Mouse (Mus musculus) layer of hippocampus, adult 18-20 months (tissue): Measurements from ENCODE around the gene Cbfa2t3. TPM values are rescaled to one million over a fixed set of nuclear protein-coding genes. Genes with fewer than 3 reads are reported as not detected.

Experiments
- DNase-seq, 2 experiments: peaks; one replicate each; pipeline ENCODE4 v3.0.0; 2022; ENCODE audit warnings: low spot score in 2 of 2
- total RNA-seq, 2 experiments: library from RNA; stranded (reverse); gene quantifications; 2 replicates each; pipeline ENCODE4 v1.2.3; 2021

Cbfa2t3 gene
- total RNA-seq, 2 experiments from 2014 or later = 46.3 to 52.5 TPM

DNA sequence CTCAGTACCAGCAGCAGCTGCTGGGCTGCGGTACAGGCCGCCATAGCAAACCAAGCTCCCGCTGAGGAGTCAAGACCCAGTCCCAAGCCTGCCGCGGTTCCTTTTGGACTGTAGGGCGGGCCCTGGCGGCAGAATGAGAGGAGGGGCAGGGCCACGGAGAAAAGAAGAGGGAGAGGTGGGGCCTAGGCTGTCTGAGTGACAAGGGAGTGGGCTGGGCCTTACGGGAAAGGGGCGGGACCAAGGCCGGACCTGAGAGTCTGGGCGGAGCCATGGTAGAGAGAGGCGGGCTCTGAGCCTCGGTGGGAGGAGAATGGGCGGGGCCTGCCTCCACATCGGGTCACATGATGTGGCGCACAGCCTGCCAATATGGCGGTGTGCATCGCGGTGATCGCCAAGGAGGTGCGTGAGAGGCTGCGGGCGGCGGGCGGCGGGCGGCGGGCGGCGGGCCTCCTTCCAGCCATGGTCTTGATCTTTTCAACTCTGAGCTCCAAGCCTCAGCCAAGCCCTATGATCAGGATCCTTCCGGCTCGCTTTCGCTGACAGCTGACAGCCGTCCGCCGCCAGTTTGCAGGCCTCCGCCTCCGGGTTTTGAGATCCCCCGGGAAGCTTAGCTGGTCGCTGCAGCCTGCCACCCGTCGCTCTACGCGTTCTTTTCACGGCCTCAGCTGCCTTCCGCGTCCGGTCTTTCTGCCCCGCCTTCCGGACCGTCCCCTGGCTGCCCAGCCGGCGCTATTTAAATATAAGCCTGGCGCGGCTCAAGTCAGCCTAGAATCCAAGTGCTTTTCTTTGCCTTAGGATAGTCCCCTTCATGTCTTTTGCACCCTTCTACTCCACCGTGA lies 87.4 kb downstream of the Cbfa2t3 start, which contains the start of the genes Galns and Trappc2l:
Gene Galns (minus strand): TSS at position 169 of the 839 bp plus-strand sequence.
Gene Trappc2l (plus strand): TSS at position 346 of the 839 bp plus-strand sequence.
- DNase-seq = peak; percentile 93 to 96

- DNase-seq = no peak
Observed at GRCm38 (mm10) chr8:122610612-122611277, 88.2 kb downstream of the Cbfa2t3 start.

- DNase-seq = no peak
Observed at GRCm38 (mm10) chr8:122610209-122610608, 88.7 kb downstream of the Cbfa2t3 start.

DNA sequence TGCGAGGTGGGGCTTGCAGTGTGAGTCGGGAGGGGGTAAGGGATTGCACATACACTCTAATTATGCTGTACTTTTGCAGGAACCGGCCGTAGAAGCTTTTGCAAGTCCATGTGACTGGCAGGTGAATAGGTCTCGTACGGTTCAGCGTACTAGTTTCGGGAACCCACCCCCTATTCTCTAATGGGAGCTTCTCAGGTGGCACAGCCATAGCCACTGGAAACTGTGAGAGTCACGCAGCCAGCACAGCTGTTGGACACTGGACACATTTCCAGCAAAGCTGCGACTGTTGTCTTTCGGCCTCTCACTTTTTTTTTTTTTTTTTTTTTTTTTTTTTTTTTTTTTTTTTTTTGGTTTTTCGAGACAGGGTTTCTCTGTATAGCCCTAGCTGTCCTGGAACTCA lies 92.1 kb downstream of the Cbfa2t3 start:
- no peak for DNase-seq

DNA sequence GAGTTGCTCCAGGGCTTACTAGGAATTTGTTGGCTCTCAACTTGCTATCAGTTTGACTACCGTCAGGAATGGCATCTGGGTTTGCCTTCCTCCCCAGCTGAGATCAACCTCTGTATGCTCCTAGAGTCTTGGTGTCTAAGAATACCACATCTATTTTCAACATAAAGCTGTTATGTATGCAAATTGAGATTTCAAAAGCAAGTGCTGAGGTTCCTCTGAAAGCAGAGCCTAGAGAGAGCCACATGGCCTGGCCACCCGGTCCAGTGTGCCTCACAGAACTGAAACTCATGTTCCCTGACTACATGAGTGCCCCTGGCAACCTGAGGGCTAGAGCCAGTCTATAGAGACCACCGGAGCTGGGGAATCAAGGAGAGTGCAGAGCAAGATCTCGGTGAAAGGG lies 93.5 kb downstream of the Cbfa2t3 start:
- DNase-seq = no peak

DNA sequence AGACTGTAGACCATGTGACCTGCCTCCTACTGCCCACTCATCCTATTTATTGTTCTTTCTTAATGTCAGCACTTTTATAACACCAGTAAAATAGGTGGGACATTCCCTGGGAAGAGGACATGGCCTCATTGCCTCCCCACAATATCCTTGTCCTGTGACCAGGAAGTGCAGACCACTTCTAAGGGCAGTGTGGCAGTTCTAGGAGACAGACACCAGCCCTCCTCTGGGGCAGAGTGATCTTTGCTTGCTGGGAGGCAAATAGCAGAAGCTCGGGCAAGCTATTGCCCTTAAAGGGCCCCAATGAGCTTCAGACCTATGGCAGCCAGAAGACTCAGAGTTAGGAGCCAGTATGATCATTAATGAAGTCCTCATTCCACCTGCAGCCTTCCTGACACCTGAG lies 94.3 kb downstream of the Cbfa2t3 start:
- no peak for DNase-seq

GRCm38 (mm10) chr8:122600666-122601065 lies 98.2 kb downstream of the Cbfa2t3 start:
- DNase-seq = no peak

DNA sequence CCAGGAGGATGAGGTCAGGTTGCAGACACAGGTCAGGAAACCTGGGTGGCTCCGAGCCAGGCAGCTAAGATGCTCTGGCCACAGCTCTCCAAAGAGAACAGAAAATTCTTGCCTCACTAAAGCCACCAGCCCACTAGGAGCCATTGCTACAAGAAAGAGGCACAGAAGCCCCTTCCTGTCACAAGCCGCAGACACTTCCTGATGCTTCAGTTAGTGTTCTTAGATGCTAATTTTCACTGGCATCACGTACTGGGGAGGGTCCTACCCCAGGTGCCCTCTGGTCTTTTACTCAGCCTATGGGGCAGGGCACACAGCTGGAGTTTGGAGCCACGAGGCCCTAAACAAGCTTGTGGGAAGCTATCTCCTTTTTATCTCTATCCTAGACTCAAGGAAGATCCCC lies 102.9 kb downstream of the Cbfa2t3 start:
- DNase-seq = no peak

GRCm38 (mm10) chr8:122593783-122594507 lies 105.0 kb downstream of the Cbfa2t3 start:
- no peak for DNase-seq

GRCm38 (mm10) chr8:122593240-122593639 lies 105.7 kb downstream of the Cbfa2t3 start:
- no peak for DNase-seq

DNA sequence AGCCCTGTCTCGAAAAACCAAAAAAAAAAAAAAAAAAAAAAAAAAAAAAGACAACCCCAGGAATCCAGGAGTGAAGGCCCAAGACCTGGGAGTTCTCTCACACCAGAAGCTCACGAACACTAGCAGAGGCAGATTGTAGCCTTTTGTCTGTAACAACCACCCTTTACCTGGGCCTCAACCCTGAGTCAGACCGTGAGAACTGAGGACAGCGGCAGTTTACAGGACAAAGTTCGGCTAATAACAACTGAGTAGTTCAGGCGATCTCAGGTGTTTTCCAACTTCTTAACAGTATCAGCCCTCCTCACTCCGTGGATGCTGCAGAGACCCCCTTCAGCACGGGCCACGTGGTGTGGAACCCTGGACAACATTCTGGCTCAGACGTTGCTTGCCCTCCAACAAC lies 112.2 kb downstream of the Cbfa2t3 start:
- no peak for DNase-seq

DNA sequence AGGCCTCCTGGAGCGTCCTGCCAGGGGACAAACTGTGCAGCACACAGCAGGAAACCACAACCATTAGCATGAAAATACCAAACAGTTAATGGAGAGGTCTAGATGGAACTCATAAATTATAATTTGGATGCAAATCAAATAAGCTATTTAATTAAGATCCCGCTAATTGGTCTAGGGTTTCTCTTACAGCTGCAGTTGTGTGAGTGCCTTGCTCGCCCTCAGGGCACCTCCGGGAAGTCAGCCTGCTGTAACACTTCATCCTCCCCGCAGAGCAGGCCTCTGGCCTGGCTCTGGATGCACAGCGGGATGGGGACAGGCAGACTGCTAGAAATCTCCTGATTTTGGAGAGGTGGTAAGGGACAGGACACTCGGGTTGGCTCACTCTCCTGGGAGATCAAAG lies 112.7 kb downstream of the Cbfa2t3 start:
- no peak for DNase-seq

DNA sequence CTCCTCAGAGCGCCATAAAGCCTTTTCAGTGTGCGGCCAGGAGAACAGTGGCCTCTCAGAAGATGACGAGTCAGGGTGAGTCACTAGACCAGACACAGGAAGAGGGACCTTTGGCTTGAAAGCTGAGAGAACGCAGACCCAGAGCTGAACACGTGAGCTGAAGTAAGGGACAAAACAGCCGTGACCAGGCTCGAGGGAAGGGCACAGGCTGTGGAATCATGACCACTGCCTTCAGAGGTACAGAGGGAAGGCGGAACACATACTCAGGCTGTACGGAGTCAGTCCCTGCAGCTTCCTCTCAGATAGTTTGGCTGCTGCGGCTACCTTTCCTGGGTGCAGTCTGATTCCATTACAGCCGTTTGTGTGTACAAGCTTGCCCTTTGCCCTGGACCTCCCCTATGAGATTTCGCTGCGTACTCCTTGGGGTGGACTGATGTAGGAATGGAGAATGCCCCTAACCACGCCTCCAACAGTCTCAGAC lies 113.5 kb downstream of the Cbfa2t3 start:
- no peak for DNase-seq

- no peak for DNase-seq
Observed at GRCm38 (mm10) chr8:122584981-122585380, 113.9 kb downstream of the Cbfa2t3 start.

GRCm38 (mm10) chr8:122580926-122581325 lies 118.0 kb downstream of the Cbfa2t3 start:
- DNase-seq = no peak

DNA sequence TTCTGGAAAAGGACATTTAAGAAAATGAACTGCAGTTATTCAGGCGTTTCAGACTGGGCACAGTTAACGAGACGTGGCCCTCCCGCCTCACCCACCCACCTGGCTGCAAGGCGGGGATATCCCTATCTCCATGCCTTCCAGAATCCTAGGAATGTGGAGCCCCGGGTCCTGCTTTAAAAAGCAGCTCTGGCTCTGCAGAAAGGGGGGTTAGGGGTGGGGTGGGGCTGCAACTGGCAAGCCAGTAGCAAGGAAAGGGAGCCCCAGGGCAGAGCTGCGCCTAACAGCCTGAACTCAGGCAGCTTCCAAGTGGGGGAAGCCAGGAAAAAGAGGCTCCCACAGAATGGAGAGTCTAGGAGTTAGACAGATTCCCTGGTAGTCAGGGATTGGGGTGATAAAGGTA lies 119.7 kb downstream of the Cbfa2t3 start:
- no peak for DNase-seq

DNA sequence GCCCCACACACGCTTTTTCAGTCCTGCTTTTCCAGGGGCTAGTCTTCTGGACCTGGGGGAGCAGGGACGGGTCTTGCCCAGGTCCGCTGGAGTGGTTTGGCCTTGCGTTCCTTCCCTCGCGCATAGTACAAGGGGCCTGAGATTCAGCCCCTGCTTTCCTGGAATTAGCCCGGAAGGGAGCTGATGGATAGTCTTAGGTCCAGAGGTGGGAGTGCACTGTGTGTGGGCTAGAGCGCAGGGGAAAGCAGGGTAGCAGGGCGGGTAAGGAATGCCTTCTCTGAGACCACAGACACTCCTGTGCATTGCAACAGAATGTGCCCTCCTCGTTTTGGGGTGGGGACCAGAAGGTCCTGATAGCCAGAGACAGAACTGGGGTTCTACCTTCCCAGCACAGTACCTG lies 121.8 kb downstream of the Cbfa2t3 start:
- DNase-seq = no peak

DNA sequence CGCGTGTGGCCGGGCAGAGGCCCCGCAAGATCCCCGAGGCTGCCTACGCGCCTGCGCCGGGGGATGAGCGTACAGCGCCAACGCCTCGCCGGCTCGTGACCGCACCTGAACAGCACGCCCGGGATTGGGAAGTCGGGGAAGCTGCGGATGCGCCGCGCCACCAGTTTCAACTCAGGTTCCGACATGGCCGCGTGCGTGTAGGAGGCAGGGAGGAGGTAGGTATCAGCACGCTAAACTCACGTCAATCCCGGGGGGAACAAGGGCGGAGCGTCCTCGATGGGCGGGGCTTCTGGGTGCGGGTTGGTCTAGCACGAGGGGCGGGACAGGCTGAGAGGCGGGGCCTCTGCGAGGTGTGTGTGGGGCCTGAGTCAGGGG lies 122.3 kb downstream of the Cbfa2t3 start, which contains the start of gene Aprt:
Gene Aprt (minus strand): TSS at position 262 of the 375 bp plus-strand sequence.
- peak; percentile 94 to 95 for DNase-seq

GRCm38 (mm10) chr8:122575735-122576647 lies 122.9 kb downstream of the Cbfa2t3 start:
- DNase-seq = no peak

GRCm38 (mm10) chr8:122575286-122575685 lies 123.6 kb downstream of the Cbfa2t3 start:
- no peak for DNase-seq
